Mouse (Mus musculus): ENCODE measurements around the gene Abhd5. TPM values are rescaled to one million over a fixed set of nuclear protein-coding genes. Genes with fewer than 3 reads are reported as not detected.

The Abhd5 gene
- total and polyA plus RNA-seq, 2 experiments from 2014 or later = 28.6 to 53.3 TPM

DNA sequence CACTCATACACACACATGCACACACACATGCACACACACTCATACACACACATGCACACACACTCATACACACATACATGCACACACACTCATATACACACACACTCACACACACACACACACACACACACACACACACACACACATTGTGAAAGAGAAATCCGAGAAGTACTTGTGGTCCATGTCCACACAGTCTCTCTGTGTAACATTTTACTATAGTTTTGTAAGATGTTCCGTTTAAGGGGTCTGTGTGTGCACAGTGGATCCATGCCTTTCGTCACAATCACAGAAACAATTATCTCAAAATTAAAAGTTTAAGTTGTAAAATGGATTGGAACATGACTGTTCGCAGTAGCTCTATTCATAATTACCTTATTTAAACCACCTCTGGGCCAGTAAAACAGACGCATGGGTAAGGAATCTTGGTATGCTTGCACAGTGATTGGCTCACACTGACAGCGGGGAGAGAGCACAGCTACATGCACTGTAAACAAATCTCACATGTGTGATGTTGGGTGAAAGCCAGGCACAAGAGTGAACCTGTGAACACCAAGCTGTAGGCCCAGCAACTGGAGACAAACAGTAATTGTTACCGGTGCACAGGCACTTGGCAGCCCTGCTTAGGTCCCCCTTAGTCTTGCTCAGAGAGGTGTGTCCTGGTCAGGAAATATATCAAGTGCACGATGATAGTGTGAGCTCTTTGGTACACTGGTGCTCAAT is 63.8 kb downstream of the Abhd5 start:
- DNase-seq (ENCODE audit: low spot score) (no peak), ATAC-seq (ENCODE audit: insufficient read depth, low read depth) (no peak)
- H3K36me3 ChIP-seq (replicated peaks; ENCODE audit: control insufficient read depth, insufficient read depth, low read length) = no peaks in the 10 kb centered on the region
- H3K4me2 ChIP-seq (ENCODE audit: low read depth, low read length) = no peak overlapping the region
- H3K4me1 ChIP-seq (ENCODE audit: control insufficient read depth, insufficient read depth) = no peaks in the 10 kb centered on the region
- WGBS = 74% methylated on average over 8 of the region's 8 CpGs
- H3K27ac ChIP-seq (ENCODE audit: low read depth) = no peak overlapping the region
- H3K27me3 ChIP-seq (ENCODE audit: control insufficient read depth, insufficient read depth, low read length) = no peaks in the 10 kb centered on the region
- no peak for TF ChIP-seq EP300 (IDR thresholded peaks at IDR 0.05; ENCODE audit: low read depth)
- no peak for TF ChIP-seq CTCF (IDR thresholded peaks at IDR 0.05; ENCODE audit: low read depth)
- no peak overlapping the region for H3K9ac ChIP-seq (replicated peaks; ENCODE audit: low read depth, low read length)
- H3K9me3 ChIP-seq (replicated peaks; ENCODE audit: control insufficient read depth, low read length) = no peaks in the 10 kb centered on the region
- H3K4me3 ChIP-seq (ENCODE audit: low read depth, low read length) = no peak overlapping the region

DNA sequence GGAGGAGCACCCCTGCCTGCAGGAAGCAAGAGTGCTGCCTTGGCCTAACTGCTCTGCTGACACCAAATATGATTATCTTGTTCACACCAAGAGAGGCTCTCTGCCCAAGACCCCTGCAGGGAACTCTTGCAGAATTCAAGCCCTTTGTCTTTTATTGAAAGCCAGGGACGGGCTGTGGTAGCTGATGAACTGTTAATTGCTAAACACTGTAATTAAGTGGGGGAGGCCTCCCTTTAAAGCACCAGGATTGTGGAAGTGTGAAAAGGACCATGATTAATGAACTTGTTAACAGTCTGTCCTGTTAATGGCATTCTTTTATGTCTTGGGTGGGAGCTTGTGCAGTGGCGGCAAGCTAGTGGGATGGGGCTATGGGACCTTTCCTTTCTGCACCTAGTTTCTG is 65.2 kb downstream of the Abhd5 start:
- no peak overlapping the region for H3K4me2 ChIP-seq (ENCODE audit: low read depth, low read length)
- no peaks in the 10 kb centered on the region for H3K9me3 ChIP-seq (replicated peaks; ENCODE audit: control insufficient read depth, low read length)
- ATAC-seq (ENCODE audit: insufficient read depth, low read depth) = no peak
- H3K27me3 ChIP-seq (ENCODE audit: control insufficient read depth, insufficient read depth, low read length) = no peaks in the 10 kb centered on the region
- H3K9ac ChIP-seq (replicated peaks; ENCODE audit: low read depth, low read length) = no peak overlapping the region
- H3K36me3 ChIP-seq (replicated peaks; ENCODE audit: control insufficient read depth, insufficient read depth, low read length) = no peaks in the 10 kb centered on the region
- H3K4me1 ChIP-seq (ENCODE audit: control insufficient read depth, insufficient read depth) = no peaks in the 10 kb centered on the region
- H3K27ac ChIP-seq (ENCODE audit: low read depth) = no peak overlapping the region
- H3K4me3 ChIP-seq (ENCODE audit: low read depth, low read length) = no peak overlapping the region
- TF ChIP-seq CTCF (IDR thresholded peaks at IDR 0.05; ENCODE audit: low read depth) (no peak), EP300 (IDR thresholded peaks at IDR 0.05; ENCODE audit: low read depth) (no peak)
- 59% methylated on average over 2 of the region's 2 CpGs for WGBS
- no peak for DNase-seq (ENCODE audit: low spot score)

DNA sequence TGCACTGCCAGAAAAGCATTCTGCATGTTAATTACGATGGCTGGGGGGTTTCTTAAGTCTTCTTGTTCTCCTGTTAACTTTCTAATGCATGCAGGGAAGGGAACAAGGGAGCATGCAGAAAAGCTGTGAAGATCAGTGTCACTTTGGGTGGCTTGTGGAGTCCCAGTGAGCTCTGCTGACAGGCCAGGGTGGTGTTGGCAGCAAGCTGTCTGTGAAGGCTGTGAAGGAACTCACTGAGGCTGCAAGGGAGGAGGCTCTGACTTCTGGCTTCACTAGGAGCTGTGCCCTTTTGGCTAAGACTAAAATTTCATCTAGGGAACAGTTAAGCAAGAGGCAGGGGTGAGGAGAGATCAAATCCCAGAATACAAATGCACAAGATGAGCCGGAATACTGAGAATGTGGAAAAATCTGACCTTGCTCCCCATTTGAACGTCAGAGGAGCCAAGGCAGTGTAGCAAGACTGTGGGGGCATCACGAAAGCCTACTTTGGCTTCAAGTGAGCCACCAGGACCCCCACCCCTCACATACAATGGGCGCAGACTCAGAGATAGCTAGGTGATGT is 68.9 kb downstream of the Abhd5 start:
- Histone ChIP-seq H3K4me3 (ENCODE audit: low read depth, low read length) (no peak overlapping the region), H3K27ac (ENCODE audit: low read depth) (no peak overlapping the region), H3K4me1 (ENCODE audit: control insufficient read depth, insufficient read depth) (no peaks in the 10 kb centered on the region), H3K27me3 (ENCODE audit: control insufficient read depth, insufficient read depth, low read length) (no peaks in the 10 kb centered on the region), H3K9ac (replicated peaks; ENCODE audit: low read depth, low read length) (no peak overlapping the region), H3K36me3 (replicated peaks; ENCODE audit: control insufficient read depth, insufficient read depth, low read length) (no peaks in the 10 kb centered on the region), H3K9me3 (replicated peaks; ENCODE audit: control insufficient read depth, low read length) (no peaks in the 10 kb centered on the region), H3K4me2 (ENCODE audit: low read depth, low read length) (no peak overlapping the region)
- TF ChIP-seq CTCF (IDR thresholded peaks at IDR 0.05; ENCODE audit: low read depth) = no peak
- TF ChIP-seq EP300 (IDR thresholded peaks at IDR 0.05; ENCODE audit: low read depth) = no peak
- 70% methylated on average over 5 of the region's 5 CpGs for WGBS
- ATAC-seq (ENCODE audit: insufficient read depth, low read depth) (no peak), DNase-seq (ENCODE audit: low spot score) (no peak)

DNA sequence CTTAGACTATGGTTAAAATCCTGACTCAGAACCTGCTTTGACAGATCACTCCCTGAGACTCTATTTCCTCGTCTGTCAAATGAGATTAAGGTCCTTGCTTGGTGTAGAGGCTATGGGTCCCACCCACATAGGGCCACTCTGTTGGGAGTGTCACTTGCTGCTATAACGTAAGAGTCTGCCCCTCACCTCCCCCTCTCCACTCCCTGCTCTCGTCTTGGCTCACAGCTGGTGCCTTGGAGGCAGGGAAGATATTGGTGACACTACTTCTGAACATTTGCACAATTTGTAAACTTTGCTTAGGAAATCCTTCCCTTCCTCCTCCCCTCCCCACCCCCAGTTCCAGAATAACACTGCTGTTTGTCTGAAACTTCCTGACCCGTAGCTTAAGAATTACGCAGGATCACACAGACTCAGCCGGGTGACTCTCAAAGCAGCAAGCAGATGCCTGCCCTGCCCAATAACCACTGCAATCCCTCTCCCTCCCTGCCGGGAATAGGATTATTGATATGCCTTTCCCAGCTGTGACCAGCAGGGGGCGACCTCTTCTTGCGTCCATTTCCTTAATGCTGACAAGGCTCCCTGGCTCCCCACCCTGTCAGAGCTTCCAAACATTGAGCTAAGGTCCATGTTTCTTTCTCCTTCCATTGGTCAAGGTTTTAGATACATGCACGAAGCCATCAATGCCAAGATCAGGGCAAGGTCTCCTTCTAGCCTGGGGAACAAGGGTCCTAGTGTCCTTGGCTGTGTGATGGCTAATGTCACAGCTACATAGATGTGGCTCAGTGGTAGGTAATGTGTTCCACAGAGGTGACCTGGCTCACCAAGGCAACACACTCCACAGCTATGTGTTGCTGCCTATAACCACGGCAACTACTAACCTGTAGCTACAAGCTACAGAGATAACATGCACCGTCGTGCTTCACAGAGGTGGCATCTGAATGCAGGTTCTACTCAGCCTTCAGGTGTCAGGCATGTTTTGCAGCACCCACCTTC is 69.7 kb downstream of the Abhd5 start:
- peak; percentile 34 for DNase-seq (ENCODE audit: low spot score)
- 22% methylated on average over 13 of the region's 13 CpGs for WGBS
- no peak overlapping the region for H3K4me3 ChIP-seq (ENCODE audit: low read depth, low read length)
- H3K27ac ChIP-seq (ENCODE audit: low read depth) = no peak overlapping the region
- H3K4me1 ChIP-seq (ENCODE audit: control insufficient read depth, insufficient read depth) = no peaks in the 10 kb centered on the region
- no peaks in the 10 kb centered on the region for H3K36me3 ChIP-seq (replicated peaks; ENCODE audit: control insufficient read depth, insufficient read depth, low read length)
- no peak overlapping the region for H3K4me2 ChIP-seq (ENCODE audit: low read depth, low read length)
- TF ChIP-seq CTCF (IDR thresholded peaks at IDR 0.05; ENCODE audit: low read depth) (peak; percentile 89), EP300 (IDR thresholded peaks at IDR 0.05; ENCODE audit: low read depth) (no peak)
- no peaks in the 10 kb centered on the region for H3K27me3 ChIP-seq (ENCODE audit: control insufficient read depth, insufficient read depth, low read length)
- no peak; the same call in 1 of the 2 replicates for ATAC-seq (ENCODE audit: insufficient read depth, low read depth)
- no peaks in the 10 kb centered on the region for H3K9me3 ChIP-seq (replicated peaks; ENCODE audit: control insufficient read depth, low read length)
- H3K9ac ChIP-seq (replicated peaks; ENCODE audit: low read depth, low read length) = no peak overlapping the region

DNA sequence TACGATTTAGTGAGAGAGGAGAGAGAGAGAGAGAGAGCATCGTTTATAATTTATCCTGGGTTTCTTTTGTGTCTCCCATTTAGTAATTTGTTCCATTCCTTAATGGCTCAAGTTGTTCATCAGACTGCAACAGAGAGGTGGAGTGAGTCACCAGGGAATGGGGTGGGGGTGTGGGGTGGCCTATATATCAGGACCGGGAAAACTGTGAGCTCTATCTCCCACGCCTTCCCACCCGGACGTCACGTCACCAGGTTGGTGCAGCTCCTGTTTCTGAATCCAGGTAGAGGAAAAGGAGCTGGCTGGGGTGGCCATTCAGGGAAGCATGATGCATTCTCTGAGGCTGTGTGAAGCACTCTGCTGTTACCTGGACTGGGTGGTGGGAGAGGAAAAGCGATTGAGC is 70.5 kb downstream of the Abhd5 start:
- no peak for ATAC-seq (ENCODE audit: insufficient read depth, low read depth)
- Histone ChIP-seq H3K9me3 (replicated peaks; ENCODE audit: control insufficient read depth, low read length) (no peaks in the 10 kb centered on the region), H3K9ac (replicated peaks; ENCODE audit: low read depth, low read length) (no peak overlapping the region), H3K4me1 (ENCODE audit: control insufficient read depth, insufficient read depth) (no peaks in the 10 kb centered on the region), H3K4me2 (ENCODE audit: low read depth, low read length) (no peak overlapping the region), H3K27ac (ENCODE audit: low read depth) (no peak overlapping the region), H3K36me3 (replicated peaks; ENCODE audit: control insufficient read depth, insufficient read depth, low read length) (no peaks in the 10 kb centered on the region), H3K4me3 (ENCODE audit: low read depth, low read length) (no peak overlapping the region), H3K27me3 (ENCODE audit: control insufficient read depth, insufficient read depth, low read length) (no peaks in the 10 kb centered on the region)
- TF ChIP-seq EP300 (IDR thresholded peaks at IDR 0.05; ENCODE audit: low read depth) (no peak), CTCF (IDR thresholded peaks at IDR 0.05; ENCODE audit: low read depth) (no peak)
- no peak for DNase-seq (ENCODE audit: low spot score)
- WGBS = 67% methylated on average over 8 of the region's 8 CpGs

Measured in heart, postnatal 0 days (tissue).